Mouse (Mus musculus) embryonic stem cell, embryonic (primary cell): ENCODE data around the gene Slc38a7.
"Not testable (repeated sequence)": the region's sequence is repeated elsewhere in the genome, so short reads cannot be mapped to it uniquely, and the experiment has no call there.

Source experiments
- CTCF ChIA-PET, 4 experiments: fragments of 300-600 bp in 2 of 4; fragments of 350-600 bp in 2 of 4; sonication (Branson Sonifier 250); formaldehyde crosslinking; loops; one replicate each; lab custom pipeline; 2022; ENCODE audit warnings: inconsistent platforms in 2 of 4; lab: Charles Lee
- POLR2A ChIA-PET, 4 experiments: fragments of 300-600 bp in 2 of 4; fragments of 350-600 bp in 2 of 4; sonication (Branson Sonifier 250); formaldehyde crosslinking; loops; one replicate each; lab custom pipeline; 2022; ENCODE audit warnings: antibody characterized with exemption in 4 of 4, inconsistent platforms in 1 of 4; lab: Charles Lee

The Slc38a7 gene

GRCm38 (mm10) chr8:95875270-95875669 lies 21.9 kb upstream of the Slc38a7 start:
- ChIA-PET POLR2A (interaction anchor here in 1 of 4 experiments (1.5 kb wide), 2 partner anchors 10 to 12 kb away, joined by 3 to 4 read pairs; no protein-coding TSS in a partner anchor), CTCF (no interaction called here)

- POLR2A ChIA-PET, result interaction anchor here (0.6 to 2.8 kb wide), 6 partner anchors 18 to 96 kb away, joined by 3 to 9 read pairs (median 4); partner anchors contain the start of gene Slc38a7 (in 3 of the 4)
- CTCF ChIA-PET, result interaction anchor here in 1 of 4 experiments (0.6 kb wide), 1 partner anchor 179 kb away, joined by 3 read pairs; no protein-coding TSS in a partner anchor
These were observed 18.4 kb upstream of the Slc38a7 start for GRCm38 (mm10) chr8:95871690-95872089.

- POLR2A ChIA-PET, result interaction anchor here in 2 of 4 experiments (0.9 to 1.0 kb wide), 2 partner anchors 12 kb away, joined by 4 to 6 read pairs; partner anchors contain the start of gene Slc38a7 (in 2 of the 2)
- CTCF ChIA-PET, result not testable (repeated sequence)
These were observed 11.5 kb upstream of the Slc38a7 start for GRCm38 (mm10) chr8:95864851-95865250.

- CTCF ChIA-PET, result not testable (repeated sequence)
- POLR2A ChIA-PET, result interaction anchor here (0.7 to 3.3 kb wide), 13 partner anchors 9 to 319 kb away, joined by 3 to 29 read pairs (median 3); partner anchors contain the start of gene Slc38a7 (in 3 of the 4)
These were observed 10.6 kb upstream of the Slc38a7 start for GRCm38 (mm10) chr8:95863761-95864440.

GRCm38 (mm10) chr8:95854174-95854573 lies 835 bp upstream of the Slc38a7 start:
- ChIA-PET POLR2A (interaction anchor here (0.6 to 4.2 kb wide), 40 partner anchors 9 to 1216 kb away, joined by 3 to 55 read pairs (median 6); partner anchors contain the start of genes Setd6 (in 2 of the 4), Cnot1 (in 1 of the 4), Sap18b (in 1 of the 4) and Usb1 (in 1 of the 4)), CTCF (interaction anchor here in 2 of 4 experiments (1.0 to 2.0 kb wide), 4 partner anchors 34 to 255 kb away, joined by 3 to 8 read pairs (median 4); partner anchors contain the start of gene Got2 (in 1 of the 2))

GRCm38 (mm10) chr8:95852290-95852689 lies 1.0 kb downstream of the Slc38a7 start:
- CTCF ChIA-PET, result interaction anchor here in 2 of 4 experiments (1.1 to 2.0 kb wide), 4 partner anchors 16 to 63 kb away, joined by 3 to 8 read pairs (median 4); partner anchors contain the start of gene Got2 (in 2 of the 2)
- POLR2A ChIA-PET, result interaction anchor here (0.6 to 4.2 kb wide), 63 partner anchors 7 to 418 kb away, joined by 3 to 55 read pairs (median 4); partner anchors contain the start of genes Got2 (in 2 of the 4), Cfap20 (in 1 of the 4), Cnot1 (in 1 of the 4) and Ndrg4 (in 1 of the 4)

- ChIA-PET POLR2A (interaction anchor here in 3 of 4 experiments (0.6 to 4.2 kb wide), 6 partner anchors 9 to 1162 kb away, joined by 4 to 55 read pairs (median 8); no protein-coding TSS in a partner anchor), CTCF (no interaction called here)
These were observed 3.0 kb downstream of the Slc38a7 start for GRCm38 (mm10) chr8:95850326-95850725.

- ChIA-PET CTCF (interaction anchor here in 2 of 4 experiments (0.7 to 0.8 kb wide), 4 partner anchors 31 to 1855 kb away, joined by 3 to 10 read pairs (median 4); no protein-coding TSS in a partner anchor), POLR2A (interaction anchor here in 2 of 4 experiments (0.5 to 2.5 kb wide), 4 partner anchors 12 to 30 kb away, joined by 3 to 8 read pairs (median 4); no protein-coding TSS in a partner anchor)
These were observed 4.4 kb downstream of the Slc38a7 start for GRCm38 (mm10) chr8:95848734-95849464.

GRCm38 (mm10) chr8:95848061-95848551 lies 5.2 kb downstream of the Slc38a7 start:
- CTCF ChIA-PET, result no interaction called here
- POLR2A ChIA-PET, result interaction anchor here in 1 of 4 experiments (1.0 to 2.5 kb wide), 4 partner anchors 11 to 31 kb away, joined by 3 to 8 read pairs (median 4); no protein-coding TSS in a partner anchor

- CTCF ChIA-PET, result interaction anchor here (0.5 to 1.7 kb wide), 7 partner anchors 9 to 284 kb away, joined by 3 to 5 read pairs (median 4); partner anchors contain the start of gene Slc38a7 (in 1 of the 4)
These were observed 8.3 kb downstream of the Slc38a7 start for GRCm38 (mm10) chr8:95845026-95845425.

GRCm38 (mm10) chr8:95843968-95844367 lies 9.4 kb downstream of the Slc38a7 start:
- ChIA-PET CTCF (interaction anchor here in 1 of 4 experiments (1.6 kb wide), 1 partner anchor 10 kb away, joined by 5 read pairs; no protein-coding TSS in a partner anchor), POLR2A (interaction anchor here in 3 of 4 experiments (0.7 to 3.0 kb wide), 10 partner anchors 9 to 242 kb away, joined by 3 to 20 read pairs (median 6); partner anchors contain the start of genes Cnot1 (in 1 of the 3) and Slc38a7 (in 1 of the 3))

More at GRCm38 (mm10) chr8:95845026-95845425, 8.3 kb downstream of the Slc38a7 start:
- POLR2A ChIA-PET, result interaction anchor here (0.6 to 3.0 kb wide), 15 partner anchors 8 to 243 kb away, joined by 3 to 20 read pairs (median 5); partner anchors contain the start of genes Got2 (in 2 of the 4), Slc38a7 (in 2 of the 4) and Cnot1 (in 1 of the 4)

- ChIA-PET CTCF (interaction anchor here in 2 of 4 experiments (0.7 to 1.0 kb wide), 2 partner anchors 56 to 242 kb away, joined by 3 to 8 read pairs; no protein-coding TSS in a partner anchor), POLR2A (interaction anchor here in 3 of 4 experiments (0.5 to 2.8 kb wide), 9 partner anchors 11 to 54 kb away, joined by 3 to 22 read pairs (median 3); partner anchors contain the start of gene Slc38a7 (in 2 of the 3))
These were observed 11.9 kb downstream of the Slc38a7 start for GRCm38 (mm10) chr8:95841436-95841835.

- POLR2A ChIA-PET, result interaction anchor here in 1 of 4 experiments (1.1 to 24.3 kb wide), 2 partner anchors 24 to 31 kb away, joined by 3 to 442 read pairs; partner anchors contain the start of gene Cnot1
- CTCF ChIA-PET, result no interaction called here
These were observed 14.1 kb downstream of the Slc38a7 start for GRCm38 (mm10) chr8:95839289-95839688.

- CTCF ChIA-PET, result interaction anchor here in 2 of 4 experiments (0.7 to 1.9 kb wide), 4 partner anchors 13 to 723 kb away, joined by 3 to 6 read pairs (median 3); no protein-coding TSS in a partner anchor
- POLR2A ChIA-PET, result interaction anchor here in 3 of 4 experiments (0.7 to 24.3 kb wide), 19 partner anchors 8 to 505 kb away, joined by 3 to 442 read pairs (median 4); partner anchors contain the start of genes Slc38a7 (in 3 of the 3), Cnot1 (in 1 of the 3), Setd6 (in 1 of the 3) and Usb1 (in 1 of the 3)
These were observed 16.1 kb downstream of the Slc38a7 start for GRCm38 (mm10) chr8:95837266-95837665.

- ChIA-PET POLR2A (interaction anchor here in 3 of 4 experiments (0.6 to 24.3 kb wide), 21 partner anchors 8 to 128 kb away, joined by 3 to 442 read pairs (median 4); partner anchors contain the start of genes Slc38a7 (in 3 of the 3), Cnot1 (in 1 of the 3) and Setd6 (in 1 of the 3)), CTCF (interaction anchor here in 2 of 4 experiments (0.6 to 1.9 kb wide), 7 partner anchors 9 to 886 kb away, joined by 3 to 9 read pairs (median 5); no protein-coding TSS in a partner anchor)
These were observed 17.4 kb downstream of the Slc38a7 start for GRCm38 (mm10) chr8:95835891-95836290.

- ChIA-PET POLR2A (interaction anchor here (0.6 to 24.3 kb wide), 64 partner anchors 9 to 234 kb away, joined by 3 to 442 read pairs (median 4); partner anchors contain the start of genes Setd6 (in 3 of the 4), Slc38a7 (in 3 of the 4), Sap18b (in 2 of the 4) and Cnot1 (in 1 of the 4)), CTCF (interaction anchor here (0.5 to 1.4 kb wide), 23 partner anchors 11 to 1136 kb away, joined by 3 to 7 read pairs (median 3); no protein-coding TSS in a partner anchor)
These were observed 19.8 kb downstream of the Slc38a7 start for GRCm38 (mm10) chr8:95833435-95833984.
